Mouse (Mus musculus) C2C12 (cell line): Measurements from ENCODE around the gene Cand1. TPM values are rescaled to one million over a fixed set of nuclear protein-coding genes. Genes with fewer than 3 reads are reported as not detected.

Source experiments
- H3K27me3 ChIP-seq: one replicate; pipeline ENCODE4 v1.6.1; 2011; ENCODE audit not compliant: control insufficient read depth, insufficient read depth, insufficient read length
- H3K36me3 ChIP-seq: one replicate; pipeline ENCODE4 v1.6.1; 2011; ENCODE audit not compliant: control insufficient read depth, insufficient read depth
- H3K4me3 ChIP-seq: one replicate; pipeline ENCODE4 v1.5.1; 2011; ENCODE audit warnings: mild to moderate bottlenecking, control low read depth; ENCODE audit not compliant: poor library complexity, insufficient read depth, severe bottlenecking
- H3K79me2 ChIP-seq: one replicate; pipeline ENCODE4 v1.6.1; 2011; ENCODE audit not compliant: control insufficient read depth, insufficient read depth
- H3K79me3 ChIP-seq: one replicate; pipeline ENCODE4 v1.6.1; 2011; ENCODE audit warnings: low read depth, control low read depth
- H3ac ChIP-seq: one replicate; pipeline ENCODE3; 2011; ENCODE audit warnings: low read depth; ENCODE audit not compliant: control insufficient read depth, insufficient read length
- CEBPB ChIP-seq: IDR thresholded peaks from one replicate; pipeline ENCODE4 v1.6.1; 2011; ENCODE audit warnings: low read depth, mild to moderate bottlenecking, control low read depth, moderate library complexity
- CTCF ChIP-seq: IDR thresholded peaks from one replicate; pipeline ENCODE4 v1.5.1; 2011; ENCODE audit not compliant: control insufficient read depth, insufficient read depth, insufficient read length
- FOSL1 ChIP-seq: IDR thresholded peaks from one replicate; pipeline ENCODE4 v1.8.0; 2011; ENCODE audit warnings: mild to moderate bottlenecking, low read length; ENCODE audit not compliant: poor library complexity, insufficient read depth, severe bottlenecking
- MAX ChIP-seq: IDR thresholded peaks from one replicate; pipeline ENCODE4 v1.6.1; 2011; ENCODE audit warnings: mild to moderate bottlenecking, control low read depth
- MYOD1 ChIP-seq: IDR thresholded peaks from one replicate; pipeline ENCODE4 v1.6.1; 2011; ENCODE audit warnings: low read depth; ENCODE audit not compliant: control insufficient read depth, insufficient read length
- MYOG ChIP-seq: IDR thresholded peaks from one replicate; pipeline ENCODE4 v1.6.1; 2011; ENCODE audit not compliant: control insufficient read depth, insufficient read length; ENCODE audit errors: extremely low read depth
- USF1 ChIP-seq: IDR thresholded peaks from one replicate; pipeline ENCODE4 v1.6.1; 2011; ENCODE audit warnings: low read depth, mild to moderate bottlenecking, control low read depth, moderate library complexity
- polyA plus RNA-seq: library from polyadenylated mRNA; unstranded; fragments of >200 nt; fragmentation: generic; extraction: Trizol; gene quantifications from one replicate; pipeline ENCODE4 v1.2.1, GENCODE M21; 2012; ENCODE audit warnings: missing spikeins

The Cand1 gene
- polyA plus RNA-seq, 1 experiment: 55.5 TPM

- Histone ChIP-seq H3K4me3 (no peak overlapping the region), H3K27me3 (no peaks in the 10 kb centered on the region), H3K79me3 (no peaks in the 10 kb centered on the region), H3K79me2 (no peaks in the 10 kb centered on the region), H3K36me3 (no peaks in the 10 kb centered on the region), H3ac (no peak overlapping the region)
- no peak for TF ChIP-seq MYOD1
- no peak for TF ChIP-seq CEBPB
- TF ChIP-seq FOSL1: no peak
- no peak for TF ChIP-seq USF1
- no peak for TF ChIP-seq MYOG
- TF ChIP-seq MAX: no peak
- no peak for TF ChIP-seq CTCF
These were observed 71.1 kb downstream of the Cand1 start for GRCm38 (mm10) chr10:119168791-119169190.

- Histone ChIP-seq H3K79me3 (no peaks in the 10 kb centered on the region), H3ac (no peak overlapping the region), H3K4me3 (no peak overlapping the region), H3K36me3 (no peaks in the 10 kb centered on the region), H3K27me3 (no peaks in the 10 kb centered on the region), H3K79me2 (no peaks in the 10 kb centered on the region)
- TF ChIP-seq CTCF: no peak
These were observed 72.0 kb downstream of the Cand1 start for GRCm38 (mm10) chr10:119167858-119168257.

GRCm38 (mm10) chr10:119165051-119165450 is 74.8 kb downstream of the Cand1 start:
- H3K36me3 ChIP-seq: no peaks in the 10 kb centered on the region
- H3K79me3 ChIP-seq: no peaks in the 10 kb centered on the region
- H3K4me3 ChIP-seq: no peak overlapping the region
- H3K79me2 ChIP-seq: no peaks in the 10 kb centered on the region
- TF ChIP-seq MYOD1 (no peak), CTCF (no peak), CEBPB (no peak), FOSL1 (no peak), MYOG (no peak), USF1 (no peak)
- no peak overlapping the region for H3ac ChIP-seq
- H3K27me3 ChIP-seq: no peaks in the 10 kb centered on the region

GRCm38 (mm10) chr10:119161820-119162382 is 78.0 kb downstream of the Cand1 start:
- Histone ChIP-seq H3K79me2 (no peaks in the 10 kb centered on the region), H3ac (no peak overlapping the region), H3K36me3 (no peaks in the 10 kb centered on the region), H3K27me3 (no peaks in the 10 kb centered on the region), H3K79me3 (no peaks in the 10 kb centered on the region), H3K4me3 (no peak overlapping the region)
- TF ChIP-seq MYOD1 (no peak), FOSL1 (no peak), CEBPB (no peak), MYOG (no peak)

GRCm38 (mm10) chr10:119160161-119160560 is 79.7 kb downstream of the Cand1 start:
- H3K79me3 ChIP-seq: no peaks in the 10 kb centered on the region
- H3K79me2 ChIP-seq: no peaks in the 10 kb centered on the region
- no peaks in the 10 kb centered on the region for H3K27me3 ChIP-seq
- H3ac ChIP-seq: no peak overlapping the region
- no peak for TF ChIP-seq USF1
- TF ChIP-seq MYOD1: no peak
- TF ChIP-seq CEBPB: no peak
- TF ChIP-seq CTCF: no peak
- H3K36me3 ChIP-seq: no peaks in the 10 kb centered on the region
- no peak overlapping the region for H3K4me3 ChIP-seq

- no peaks in the 10 kb centered on the region for H3K36me3 ChIP-seq
- H3K79me2 ChIP-seq: no peaks in the 10 kb centered on the region
- H3K27me3 ChIP-seq: peaks cover 3% of the 10 kb centered on the region
- H3ac ChIP-seq: no peak overlapping the region
- TF ChIP-seq MYOG: no peak
- no peak for TF ChIP-seq MAX
- TF ChIP-seq MYOD1: no peak
- no peak for TF ChIP-seq CTCF
- TF ChIP-seq USF1: no peak
- TF ChIP-seq FOSL1: no peak
- TF ChIP-seq CEBPB: no peak
- no peaks in the 10 kb centered on the region for H3K79me3 ChIP-seq
- H3K4me3 ChIP-seq: no peak overlapping the region
These were observed 90.6 kb downstream of the Cand1 start for GRCm38 (mm10) chr10:119149261-119149660.

Other genes with a start within 250 kb of the Cand1 start
- gene Grip1, start 213.8 kb upstream of the Cand1 start, polyA plus RNA-seq: 0.02 TPM